Mouse (Mus musculus) myocyte (in vitro differentiated cells): ENCODE results near the gene Srsf10.

Source experiments
- CEBPB ChIP-seq: IDR thresholded peaks from 2 replicates; pipeline ENCODE4 v1.6.1; 2011; ENCODE audit warnings: mild to moderate bottlenecking, moderate library complexity; ENCODE audit not compliant: poor library complexity, insufficient read depth, severe bottlenecking
- E2F4 ChIP-seq: IDR thresholded peaks from one replicate; pipeline ENCODE4 v1.6.1; 2011; ENCODE audit warnings: mild to moderate bottlenecking, control low read depth, moderate library complexity; ENCODE audit not compliant: insufficient read depth
- MAX ChIP-seq: IDR thresholded peaks from one replicate; pipeline ENCODE4 v1.6.1; 2011; ENCODE audit warnings: low read depth, mild to moderate bottlenecking, control low read depth
- MYOD1 ChIP-seq, 3 experiments: IDR thresholded peaks; one replicate each; pipeline ENCODE4 v1.6.1; 2011; ENCODE audit warnings: control low read depth in 2 of 3, low read depth in 2 of 3, mild to moderate bottlenecking in 2 of 3, moderate library complexity in 1 of 3; ENCODE audit not compliant: insufficient read length in 2 of 3, control insufficient read depth in 1 of 3
- MYOG ChIP-seq, 3 experiments: IDR thresholded peaks; one replicate each; pipeline ENCODE4 v1.6.1; 2011; ENCODE audit warnings: control low read depth in 2 of 3, low read depth in 2 of 3, mild to moderate bottlenecking in 2 of 3; ENCODE audit not compliant: insufficient read length in 2 of 3, control insufficient read depth in 1 of 3, insufficient read depth in 1 of 3
- POLR2A ChIP-seq: IDR thresholded peaks from one replicate; pipeline ENCODE4 v1.6.1; 2011; ENCODE audit warnings: low read depth, mild to moderate bottlenecking, control low read depth, moderate library complexity; ENCODE audit not compliant: insufficient read length
- POLR2AphosphoS2 ChIP-seq: IDR thresholded peaks from one replicate; pipeline ENCODE4 v1.6.1; 2011; ENCODE audit warnings: low read depth, control low read depth; ENCODE audit not compliant: insufficient read length
- REST ChIP-seq: IDR thresholded peaks from one replicate; pipeline ENCODE4 v1.6.1; 2011; ENCODE audit warnings: mild to moderate bottlenecking, control low read depth, moderate library complexity; ENCODE audit not compliant: insufficient read depth, insufficient read length
- TCF12 ChIP-seq: IDR thresholded peaks from one replicate; pipeline ENCODE4 v1.6.1; 2011; ENCODE audit warnings: mild to moderate bottlenecking, control low read depth; ENCODE audit not compliant: poor library complexity, insufficient read depth, severe bottlenecking
- USF1 ChIP-seq: IDR thresholded peaks from one replicate; pipeline ENCODE4 v1.6.1; 2011; ENCODE audit warnings: low read depth, mild to moderate bottlenecking, control low read depth, moderate library complexity

GRCm38 (mm10) chr4:135832070-135832469, 23.5 kb upstream of the Srsf10 start:
- TF ChIP-seq TCF12, result no peak
- TF ChIP-seq USF1, result no peak
- TF ChIP-seq CEBPB, result no peak
- no peak for TF ChIP-seq E2F4
- no peak for TF ChIP-seq POLR2A
- TF ChIP-seq MYOD1 (IDR thresholded peaks at IDR 0.05; ENCODE audit: control insufficient read depth in 1 of 3, insufficient read length in 2 of 3, low read depth in 2 of 3), result no peak
- no peak for TF ChIP-seq MAX
- no peak for TF ChIP-seq POLR2AphosphoS2
- no peak for TF ChIP-seq MYOG (IDR thresholded peaks at IDR 0.05; ENCODE audit: control insufficient read depth in 1 of 3, insufficient read depth in 1 of 3, insufficient read length in 2 of 3, low read depth in 2 of 3)
- TF ChIP-seq REST, result no peak
